Comparison of ENCODE assay signal across 19 mouse cellular contexts in the genomic region with DNA sequence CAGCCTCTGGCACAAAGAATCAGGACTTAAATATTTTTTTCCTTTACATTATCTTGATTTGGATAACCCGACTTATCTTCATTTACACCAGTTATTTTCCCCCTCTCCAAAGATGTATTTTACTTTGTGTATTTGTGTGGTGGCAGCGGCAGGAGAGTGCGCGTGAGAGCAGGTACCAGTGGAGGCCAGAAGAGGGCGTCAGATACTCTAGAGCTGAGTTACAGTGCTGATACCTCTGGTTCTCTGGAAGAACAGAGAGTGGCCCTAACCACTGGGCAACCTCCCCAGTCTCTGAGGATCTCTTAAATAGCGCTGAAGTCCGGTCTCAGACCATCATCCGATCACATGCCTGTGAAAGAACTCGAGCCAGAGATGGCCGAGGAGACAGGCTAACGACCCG. TPM values are rescaled to one million over a fixed set of nuclear protein-coding genes. Genes with fewer than 3 reads are reported as not detected.
"Had no signal": no experiment of that assay in that cellular context is flagged by ENCODE, and none has a peak within 500 bp of the region (broad histone marks: within the 10 kb centered on the region; RNA-seq: fewer than 3 reads in every experiment).

No protein-coding gene starts in this region.

- H3K27ac ChIP-seq: kidney, embryonic 15.5 days; limb, embryonic 10.5 days; limb, embryonic 13.5 days; liver, embryonic 15.5 days; midbrain, embryonic 10.5 days; midbrain, embryonic 13.5 days; stomach, postnatal 0 days had no signal

- H3K4me3 ChIP-seq: kidney, embryonic 15.5 days; limb, embryonic 10.5 days; limb, embryonic 13.5 days; liver, embryonic 15.5 days; megakaryocyte, embryonic 14.5 days; midbrain, embryonic 10.5 days; midbrain, embryonic 13.5 days had no signal

- H3K9ac ChIP-seq: kidney, embryonic 15.5 days; limb, embryonic 13.5 days; liver, embryonic 15.5 days; lung, embryonic 14.5 days; midbrain, embryonic 13.5 days had no signal

- H3K4me2 ChIP-seq: kidney, embryonic 15.5 days; limb, embryonic 13.5 days; liver, embryonic 11.5 days; liver, embryonic 15.5 days; lung, embryonic 14.5 days; midbrain, embryonic 13.5 days had no signal

- DNase-seq: kidney, adult 8-10 months; kidney, postnatal 10 days; kidney, postnatal 36 days; lung, embryonic 14.5 days; lung, postnatal 10 days; lung, postnatal 36 days; thymus, adult 2 months; thymus, postnatal 14 days; thymus, postnatal 4 days had no signal

- H3K27me3 ChIP-seq: kidney, embryonic 15.5 days; limb, embryonic 13.5 days; liver, embryonic 15.5 days; midbrain, embryonic 13.5 days had no signal

- ATAC-seq: intestine, embryonic 16.5 days; midbrain, embryonic 13.5 days had no signal

- H3K9me3 ChIP-seq: kidney, embryonic 15.5 days; limb, embryonic 10.5 days; limb, embryonic 13.5 days; liver, embryonic 15.5 days; midbrain, embryonic 10.5 days; midbrain, embryonic 13.5 days had no signal

- H3K36me3 ChIP-seq: kidney, embryonic 15.5 days; limb, embryonic 10.5 days; limb, embryonic 13.5 days; liver, embryonic 15.5 days; midbrain, embryonic 10.5 days; midbrain, embryonic 13.5 days had no signal

RNA-seq across cellular contexts. Expression of a gene that starts 9.1 kb away (rescaled TPM):
- polyA plus RNA-seq: liver, embryonic 15.5 days had no signal
